Mouse (Mus musculus) macrophage (primary cell): ENCODE data around the gene Scaf4. TPM values are rescaled to one million over a fixed set of nuclear protein-coding genes. Genes with fewer than 3 reads are reported as not detected.
A peak's percentile ranks its signal among the peaks of the same experiment; 100 is the strongest.

ENCODE experiments used
- H3K27ac ChIP-seq: fragments of 350-480 bp; formaldehyde crosslinking; 2 replicates; pipeline ENCODE4 v1.9.0; 2021
- H3K36me3 ChIP-seq: fragments of 350-480 bp; formaldehyde crosslinking; 2 replicates; pipeline ENCODE4 v1.9.0; 2021; ENCODE audit errors: inconsistent target
- H3K4me3 ChIP-seq: fragments of 350-480 bp; formaldehyde crosslinking; 2 replicates; pipeline ENCODE4 v1.9.0; 2021; ENCODE audit errors: inconsistent target
- H3K79me2 ChIP-seq: fragments of 350-480 bp; formaldehyde crosslinking; 2 replicates; pipeline ENCODE4 v1.9.0; 2021; ENCODE audit errors: inconsistent target
- WGBS: methylation state at CpG from one replicate; pipeline ENCODE4 v1.1.7; 2026; ENCODE audit warnings: inconsistent platforms; ENCODE audit not compliant: missing documents; 5-methylcytosine and 5-hydroxymethylcytosine counted together
- polyA plus RNA-seq: library from polyadenylated mRNA; stranded (reverse); fragments of 250-400 nt; gene quantifications from 3 replicates; pipeline ENCODE4 v1.2.4, GENCODE M21; 2018; ENCODE audit warnings: inconsistent platforms
- total RNA-seq, 78 experiments: library from RNA; depleted of rRNA; stranded (reverse); fragments of 250-400 nt; gene quantifications; 1 replicate in 9 of 78; 2 replicates in 24 of 78; 3 replicates in 43 of 78; 4 replicates in 2 of 78; pipeline ENCODE4 v1.2.4; 2018; ENCODE audit warnings: inconsistent platforms in 56 of 78

The Scaf4 gene
- total RNA-seq (2018; cell fraction: chromatin; rRNA removed): 100 to 1,000 TPM in 22 of 26 experiments, 10 to 100 TPM in 4; 60.0 to 226 (median 148) TPM
- 10 to 100 TPM in 25 of 26 experiments, 1 to 10 TPM in 1; 9.6 to 33.8 (median 24.1) TPM for total RNA-seq (2018; cell fraction: cytosol; rRNA removed)
- total RNA-seq (2018; cell fraction: nucleus; rRNA removed): 100 to 1,000 TPM in 12 of 26 experiments, 10 to 100 TPM in 14; 50.9 to 171 (median 94.2) TPM
- polyA plus RNA-seq: 18.1 to 28.6 TPM (median 21.2 TPM) in 3 replicates

GRCm38 (mm10) chr16:90283905-90284891 lies at the start of gene Scaf4:
Scaf4 (minus strand) TSS chr16:90284503.
- WGBS: under 1% methylated on average over 96 of the region's 123 CpGs
- Histone ChIP-seq H3K27ac (peak within 1 kb of the TSS; percentile 67), H3K79me2 (peaks cover 42% of the 10 kb centered on the region), H3K4me3 (peak within 1 kb of the TSS; percentile 68), H3K36me3 (no peaks in the 10 kb centered on the region)

GRCm38 (mm10) chr16:90332553-90332952 lies 48.2 kb upstream of the Scaf4 start:
- H3K27ac ChIP-seq: no peak overlapping the region
- H3K4me3 ChIP-seq: no peak overlapping the region
- no peaks in the 10 kb centered on the region for H3K36me3 ChIP-seq
- WGBS: 88% methylated on average over 6 of the region's 6 CpGs
- no peaks in the 10 kb centered on the region for H3K79me2 ChIP-seq

- no peak overlapping the region for H3K4me3 ChIP-seq
- no peak overlapping the region for H3K27ac ChIP-seq
- H3K36me3 ChIP-seq: no peaks in the 10 kb centered on the region
- no peaks in the 10 kb centered on the region for H3K79me2 ChIP-seq
- 81% methylated on average over 6 of the region's 6 CpGs for WGBS
These were observed 46.7 kb upstream of the Scaf4 start for GRCm38 (mm10) chr16:90330979-90331378.

GRCm38 (mm10) chr16:90329511-90329910 lies 45.2 kb upstream of the Scaf4 start:
- H3K4me3 ChIP-seq: no peak overlapping the region
- 83% methylated on average over 8 of the region's 8 CpGs for WGBS
- no peaks in the 10 kb centered on the region for H3K79me2 ChIP-seq
- no peak overlapping the region for H3K27ac ChIP-seq
- H3K36me3 ChIP-seq: no peaks in the 10 kb centered on the region

- Histone ChIP-seq H3K36me3 (no peaks in the 10 kb centered on the region), H3K79me2 (no peaks in the 10 kb centered on the region), H3K4me3 (no peak overlapping the region), H3K27ac (no peak overlapping the region)
- 30% methylated on average over 8 of the region's 8 CpGs for WGBS
These were observed 38.7 kb upstream of the Scaf4 start for GRCm38 (mm10) chr16:90322850-90323528.

- no peaks in the 10 kb centered on the region for H3K36me3 ChIP-seq
- no peaks in the 10 kb centered on the region for H3K79me2 ChIP-seq
- H3K27ac ChIP-seq: no peak overlapping the region
- H3K4me3 ChIP-seq: no peak overlapping the region
- WGBS: 92% methylated on average over 7 of the region's 7 CpGs
These were observed 35.0 kb upstream of the Scaf4 start for GRCm38 (mm10) chr16:90319321-90319720.

- WGBS: 82% methylated on average over 12 of the region's 12 CpGs
- no peaks in the 10 kb centered on the region for H3K36me3 ChIP-seq
- no peak overlapping the region for H3K4me3 ChIP-seq
- H3K27ac ChIP-seq: no peak overlapping the region
- no peaks in the 10 kb centered on the region for H3K79me2 ChIP-seq
These were observed 34.1 kb upstream of the Scaf4 start for GRCm38 (mm10) chr16:90318372-90318926.

GRCm38 (mm10) chr16:90317777-90318176 lies 33.5 kb upstream of the Scaf4 start:
- Histone ChIP-seq H3K79me2 (no peaks in the 10 kb centered on the region), H3K4me3 (no peak overlapping the region), H3K27ac (no peak overlapping the region), H3K36me3 (no peaks in the 10 kb centered on the region)
- 86% methylated on average over 4 of the region's 4 CpGs for WGBS

- no peaks in the 10 kb centered on the region for H3K79me2 ChIP-seq
- 33% methylated on average over 4 of the region's 4 CpGs for WGBS
- H3K4me3 ChIP-seq: no peak overlapping the region
- no peaks in the 10 kb centered on the region for H3K36me3 ChIP-seq
- no peak overlapping the region; the same call in 1 of the 2 replicates for H3K27ac ChIP-seq
These were observed 31.6 kb upstream of the Scaf4 start for GRCm38 (mm10) chr16:90315881-90316280.

- WGBS: 70% methylated on average over 13 of the region's 13 CpGs
- Histone ChIP-seq H3K27ac (no peak overlapping the region), H3K79me2 (no peaks in the 10 kb centered on the region), H3K4me3 (no peak overlapping the region), H3K36me3 (no peaks in the 10 kb centered on the region)
These were observed 28.3 kb upstream of the Scaf4 start for GRCm38 (mm10) chr16:90312449-90313082.

GRCm38 (mm10) chr16:90310488-90311135 lies 26.3 kb upstream of the Scaf4 start:
- H3K4me3 ChIP-seq: no peak overlapping the region
- H3K79me2 ChIP-seq: no peaks in the 10 kb centered on the region
- no peak overlapping the region for H3K27ac ChIP-seq
- WGBS: 50% methylated on average over 11 of the region's 11 CpGs
- H3K36me3 ChIP-seq: no peaks in the 10 kb centered on the region

GRCm38 (mm10) chr16:90309784-90310183 lies 25.5 kb upstream of the Scaf4 start:
- WGBS: 72% methylated on average over 3 of the region's 3 CpGs
- no peaks in the 10 kb centered on the region for H3K79me2 ChIP-seq
- H3K27ac ChIP-seq: no peak overlapping the region
- H3K36me3 ChIP-seq: no peaks in the 10 kb centered on the region
- H3K4me3 ChIP-seq: no peak overlapping the region

GRCm38 (mm10) chr16:90303988-90304299 lies 19.6 kb upstream of the Scaf4 start:
- Histone ChIP-seq H3K27ac (no peak overlapping the region), H3K79me2 (no peaks in the 10 kb centered on the region), H3K4me3 (no peak overlapping the region), H3K36me3 (no peaks in the 10 kb centered on the region)
- WGBS: 100% methylated on average over 2 of the region's 2 CpGs
